Mouse (Mus musculus): ENCODE results near the gene Eno3. TPM values are rescaled to one million over a fixed set of nuclear protein-coding genes. Genes with fewer than 3 reads are reported as not detected.
A peak's percentile ranks its signal among the peaks of the same experiment; 100 is the strongest.

Gene Eno3
- polyA plus RNA-seq, 1 experiment from 2014 or later: 72.9 TPM

DNA sequence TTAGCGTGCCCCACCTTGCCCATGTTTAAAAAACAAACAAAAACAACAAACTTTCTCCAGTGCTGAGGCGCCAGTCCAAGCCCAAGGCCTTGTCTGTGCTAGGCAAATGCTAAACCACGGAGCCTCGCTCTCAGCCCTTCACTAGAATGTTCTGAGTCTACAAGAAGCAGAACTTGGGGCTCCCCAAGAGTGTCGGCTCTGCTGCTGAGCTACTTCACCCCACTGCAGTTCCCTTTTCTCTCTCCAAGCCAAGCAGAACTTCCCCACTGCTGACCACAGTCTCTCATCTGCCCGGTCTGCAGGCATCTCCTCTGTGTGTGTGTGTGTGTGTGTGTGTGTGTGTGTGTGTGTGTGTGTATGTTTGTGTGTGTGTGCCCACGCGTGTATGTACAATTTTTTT lies 22.9 kb downstream of the Eno3 start:
- WGBS: 89% methylated on average over 8 of the region's 8 CpGs
- H3K36me3 ChIP-seq (replicated peaks): peaks cover 84% of the 10 kb centered on the region

DNA sequence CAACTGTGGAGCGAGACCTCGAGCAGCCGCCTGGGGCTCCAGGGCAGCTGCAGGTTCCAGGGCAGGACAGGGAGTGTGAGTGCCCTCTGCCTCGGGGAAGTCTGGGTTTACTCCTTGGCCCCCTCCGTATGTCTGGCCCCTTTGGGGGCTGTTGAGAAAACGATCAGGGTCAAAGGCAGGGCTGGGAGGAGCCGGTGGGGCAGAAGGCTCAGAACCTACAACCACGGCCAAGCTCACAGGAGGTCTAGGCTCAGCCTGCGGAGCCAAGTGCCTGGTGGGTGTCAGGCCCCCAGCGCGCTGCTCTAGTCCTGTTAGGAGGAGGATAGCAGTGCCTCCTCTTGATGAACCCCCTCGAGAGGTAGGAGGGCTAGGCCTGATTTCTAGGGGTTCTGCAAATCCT lies 24.2 kb downstream of the Eno3 start:
- no peaks in the 10 kb centered on the region for H3K9me3 ChIP-seq
- H3K27ac ChIP-seq (replicated peaks): peak overlapping the region; percentile 42
- H3K4me3 ChIP-seq: no peak overlapping the region

More for the DNA sequence above, 22.9 kb downstream of the Eno3 start:
- H3K4me3 ChIP-seq: no peak overlapping the region
- no peak overlapping the region for H3K27ac ChIP-seq (replicated peaks)
- H3K4me1 ChIP-seq: peaks cover 32% of the 10 kb centered on the region
- DNase-seq (ENCODE audit: low spot score): no peak
- H3K27me3 ChIP-seq (replicated peaks; ENCODE audit: low read depth, poor library complexity, severe bottlenecking): no peaks in the 10 kb centered on the region
- H3K9me3 ChIP-seq: no peaks in the 10 kb centered on the region

GRCm38 (mm10) chr11:70681897-70682581 lies 25.0 kb downstream of the Eno3 start:
- H3K27me3 ChIP-seq (replicated peaks; ENCODE audit: low read depth, poor library complexity, severe bottlenecking): no peaks in the 10 kb centered on the region
- peaks cover 75% of the 10 kb centered on the region for H3K36me3 ChIP-seq (replicated peaks)

More for the DNA sequence above, 24.2 kb downstream of the Eno3 start:
- DNase-seq (ENCODE audit: low spot score): no peak
- peaks cover 34% of the 10 kb centered on the region for H3K4me1 ChIP-seq
- H3K36me3 ChIP-seq (replicated peaks): peaks cover 84% of the 10 kb centered on the region
- no peaks in the 10 kb centered on the region for H3K27me3 ChIP-seq (replicated peaks; ENCODE audit: low read depth, poor library complexity, severe bottlenecking)
- WGBS: 62% methylated on average over 12 of the region's 12 CpGs

GRCm38 (mm10) chr11:70683640-70684039 lies 26.6 kb downstream of the Eno3 start:
- peaks cover 48% of the 10 kb centered on the region for H3K4me1 ChIP-seq

More at GRCm38 (mm10) chr11:70681897-70682581, 25.0 kb downstream of the Eno3 start:
- Histone ChIP-seq H3K4me3 (peak overlapping the region; percentile 34), H3K27ac (replicated peaks) (peak overlapping the region; percentile 42), H3K4me1 (peaks cover 43% of the 10 kb centered on the region), H3K9me3 (no peaks in the 10 kb centered on the region)
- WGBS: 16% methylated on average over 11 of the region's 11 CpGs
- DNase-seq (ENCODE audit: low spot score): peak; percentile 68

GRCm38 (mm10) chr11:70686901-70687566 lies 30.0 kb downstream of the Eno3 start:
- Histone ChIP-seq H3K4me1 (peaks cover 35% of the 10 kb centered on the region), H3K36me3 (replicated peaks) (peaks cover 41% of the 10 kb centered on the region), H3K9me3 (no peaks in the 10 kb centered on the region), H3K4me3 (peak overlapping the region; percentile 91), H3K27ac (replicated peaks) (peak overlapping the region; percentile 92), H3K27me3 (replicated peaks; ENCODE audit: low read depth, poor library complexity, severe bottlenecking) (no peaks in the 10 kb centered on the region)
- peak; percentile 65 for DNase-seq (ENCODE audit: low spot score)
- WGBS: 6% methylated on average over 16 of the region's 16 CpGs

More at GRCm38 (mm10) chr11:70683640-70684039, 26.6 kb downstream of the Eno3 start:
- H3K4me3 ChIP-seq: no peak overlapping the region
- H3K36me3 ChIP-seq (replicated peaks): peaks cover 64% of the 10 kb centered on the region
- 90% methylated on average over 5 of the region's 5 CpGs for WGBS
- no peak overlapping the region for H3K27ac ChIP-seq (replicated peaks)
- no peak for DNase-seq (ENCODE audit: low spot score)
- H3K27me3 ChIP-seq (replicated peaks; ENCODE audit: low read depth, poor library complexity, severe bottlenecking): no peaks in the 10 kb centered on the region
- H3K9me3 ChIP-seq: no peaks in the 10 kb centered on the region

GRCm38 (mm10) chr11:70687601-70688199 lies 30.7 kb downstream of the Eno3 start, which contains the start of gene Camta2:
Camta2 (minus strand) TSS chr11:70688105.
- Histone ChIP-seq H3K9me3 (no peaks in the 10 kb centered on the region), H3K27ac (replicated peaks) (peak within 1 kb of the TSS; percentile 92), H3K4me1 (peaks cover 28% of the 10 kb centered on the region), H3K36me3 (replicated peaks) (peaks cover 35% of the 10 kb centered on the region), H3K4me3 (peak within 1 kb of the TSS; percentile 91), H3K27me3 (replicated peaks; ENCODE audit: low read depth, poor library complexity, severe bottlenecking) (no peaks in the 10 kb centered on the region)
- under 1% methylated on average over 55 of the region's 55 CpGs for WGBS
- DNase-seq (ENCODE audit: low spot score): peak; percentile 93

GRCm38 (mm10) chr11:70688372-70688771 lies 31.4 kb downstream of the Eno3 start:
- H3K4me3 ChIP-seq: peak overlapping the region; percentile 91
- DNase-seq (ENCODE audit: low spot score): peak; percentile 20
- no peaks in the 10 kb centered on the region for H3K9me3 ChIP-seq
- H3K36me3 ChIP-seq (replicated peaks): peaks cover 28% of the 10 kb centered on the region
- no peaks in the 10 kb centered on the region for H3K27me3 ChIP-seq (replicated peaks; ENCODE audit: low read depth, poor library complexity, severe bottlenecking)
- peaks cover 25% of the 10 kb centered on the region for H3K4me1 ChIP-seq
- 12% methylated on average over 8 of the region's 8 CpGs for WGBS
- H3K27ac ChIP-seq (replicated peaks): peak overlapping the region; percentile 92

- Histone ChIP-seq H3K4me1 (peaks cover 25% of the 10 kb centered on the region), H3K27me3 (replicated peaks; ENCODE audit: low read depth, poor library complexity, severe bottlenecking) (no peaks in the 10 kb centered on the region), H3K27ac (replicated peaks) (no peak overlapping the region), H3K9me3 (no peaks in the 10 kb centered on the region), H3K36me3 (replicated peaks) (peaks cover 16% of the 10 kb centered on the region), H3K4me3 (no peak overlapping the region)
- WGBS: 64% methylated on average over 4 of the region's 4 CpGs
- DNase-seq (ENCODE audit: low spot score): no peak
Observed at GRCm38 (mm10) chr11:70689578-70689977, 32.6 kb downstream of the Eno3 start.

- Histone ChIP-seq H3K27ac (replicated peaks) (no peak overlapping the region), H3K27me3 (replicated peaks; ENCODE audit: low read depth, poor library complexity, severe bottlenecking) (no peaks in the 10 kb centered on the region), H3K4me3 (no peak overlapping the region), H3K36me3 (replicated peaks) (no peaks in the 10 kb centered on the region), H3K9me3 (no peaks in the 10 kb centered on the region), H3K4me1 (peaks cover 6% of the 10 kb centered on the region)
- WGBS: 69% methylated on average over 3 of the region's 3 CpGs
- no peak for DNase-seq (ENCODE audit: low spot score)
Observed at GRCm38 (mm10) chr11:70693504-70693903, 36.5 kb downstream of the Eno3 start.

GRCm38 (mm10) chr11:70697376-70697775 lies 40.4 kb downstream of the Eno3 start:
- 77% methylated on average over 3 of the region's 3 CpGs for WGBS
- no peak for DNase-seq (ENCODE audit: low spot score)
- Histone ChIP-seq H3K9me3 (no peaks in the 10 kb centered on the region), H3K36me3 (replicated peaks) (no peaks in the 10 kb centered on the region), H3K27me3 (replicated peaks; ENCODE audit: low read depth, poor library complexity, severe bottlenecking) (no peaks in the 10 kb centered on the region), H3K27ac (replicated peaks) (no peak overlapping the region), H3K4me1 (peaks cover 25% of the 10 kb centered on the region), H3K4me3 (no peak overlapping the region)

GRCm38 (mm10) chr11:70699051-70699450 lies 42.0 kb downstream of the Eno3 start:
- no peak for DNase-seq (ENCODE audit: low spot score)
- 58% methylated on average over 2 of the region's 2 CpGs for WGBS
- Histone ChIP-seq H3K4me3 (peak overlapping the region; percentile 93), H3K4me1 (peaks cover 30% of the 10 kb centered on the region), H3K9me3 (no peaks in the 10 kb centered on the region), H3K27me3 (replicated peaks; ENCODE audit: low read depth, poor library complexity, severe bottlenecking) (no peaks in the 10 kb centered on the region), H3K27ac (replicated peaks) (no peak overlapping the region), H3K36me3 (replicated peaks) (peaks cover 15% of the 10 kb centered on the region)

GRCm38 (mm10) chr11:70699722-70700556 lies 42.9 kb downstream of the Eno3 start, which contains the start of the genes Inca1 and Kif1c:
Inca1 (minus strand) TSS chr11:70700155.
Kif1c (plus strand) TSS chr11:70700548.
- Histone ChIP-seq H3K27me3 (replicated peaks; ENCODE audit: low read depth, poor library complexity, severe bottlenecking) (no peaks in the 10 kb centered on the region), H3K9me3 (no peaks in the 10 kb centered on the region), H3K27ac (replicated peaks) (peak within 1 kb of the TSS; percentile 95), H3K4me1 (peaks cover 30% of the 10 kb centered on the region), H3K4me3 (peak within 1 kb of the TSS; percentile 93), H3K36me3 (replicated peaks) (peaks cover 24% of the 10 kb centered on the region)
- DNase-seq (ENCODE audit: low spot score): peak; percentile 94
- 1% methylated on average over 69 of the region's 69 CpGs for WGBS

Data from embryonic facial prominence, embryonic 10.5 days (tissue).